Mouse (Mus musculus) liver, embryonic 14.5 days (tissue): ENCODE data around the gene Acot7.

Experiments
- CTCF ChIP-seq: IDR thresholded peaks from 2 replicates; pipeline ENCODE4 v1.5.1; 2016; ENCODE audit warnings: antibody characterized with exemption, low read depth, control low read depth
- EP300 ChIP-seq: IDR thresholded peaks from 2 replicates; pipeline ENCODE4 v1.6.1; 2016; ENCODE audit warnings: antibody characterized with exemption, low read depth

DNA sequence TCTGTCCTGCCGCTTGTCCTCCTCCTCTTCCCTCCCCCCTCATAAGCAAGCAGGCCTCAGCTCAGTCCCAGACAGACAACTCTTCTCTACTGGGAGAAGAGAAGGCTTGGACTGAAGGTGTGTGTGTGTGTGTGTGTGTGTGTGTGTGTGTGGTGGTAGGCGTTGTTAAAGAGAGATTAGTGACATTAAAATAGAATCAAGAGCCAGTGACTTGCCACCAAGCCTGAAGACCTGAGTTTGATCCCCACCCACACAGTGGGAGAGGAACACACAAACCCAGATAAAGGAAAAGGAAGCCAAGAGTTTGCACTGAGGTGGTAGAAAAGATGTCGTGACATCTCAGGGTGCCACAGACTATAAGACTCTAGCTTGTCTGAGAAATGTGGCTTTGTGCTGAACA, 69.3 kb downstream of the Acot7 start:
- TF ChIP-seq CTCF, result no peak
- no peak for TF ChIP-seq EP300
